Mouse (Mus musculus): Measurements from ENCODE around the gene BC030867. TPM values are rescaled to one million over a fixed set of nuclear protein-coding genes. Genes with fewer than 3 reads are reported as not detected.
"Not testable (repeated sequence)": the region's sequence is repeated elsewhere in the genome, so short reads cannot be mapped to it uniquely, and the experiment has no call there.

The BC030867 gene
- polyA plus RNA-seq, 1 experiment from 2014 or later: 18.7 TPM

- not testable (repeated sequence) for H3K4me3 ChIP-seq (ENCODE audit: low read length); H3K27ac ChIP-seq (ENCODE audit: low read length); H3K9me3 ChIP-seq (ENCODE audit: control insufficient read depth, low read length); ATAC-seq (ENCODE audit: low read depth); H3K36me3 ChIP-seq (ENCODE audit: control insufficient read depth, insufficient read depth, low read length); H3K27me3 ChIP-seq (ENCODE audit: control insufficient read depth, insufficient read depth, low read depth, low read length); H3K9ac ChIP-seq (ENCODE audit: low read length); H3K4me2 ChIP-seq (ENCODE audit: low read depth, low read length)
- H3K4me1 ChIP-seq (replicated peaks; ENCODE audit: control insufficient read depth, insufficient read depth, low read length): peaks cover 11% of the 10 kb centered on the region; the same call in 1 of the 2 replicates
- 71% methylated on average over 6 of the region's 6 CpGs for WGBS
These were observed 31.6 kb downstream of the BC030867 start for GRCm38 (mm10) chr11:102280267-102280666.

GRCm38 (mm10) chr11:102283922-102284321 lies 35.2 kb downstream of the BC030867 start:
- peak overlapping the region; percentile 61 for H3K4me2 ChIP-seq (ENCODE audit: low read depth, low read length)
- peak overlapping the region; percentile 61 for H3K9ac ChIP-seq (ENCODE audit: low read length)
- no peaks in the 10 kb centered on the region for H3K27me3 ChIP-seq (ENCODE audit: control insufficient read depth, insufficient read depth, low read depth, low read length)
- WGBS: 79% methylated on average over 6 of the region's 6 CpGs
- H3K4me1 ChIP-seq (replicated peaks; ENCODE audit: control insufficient read depth, insufficient read depth, low read length): peaks cover 12% of the 10 kb centered on the region
- peaks cover 4% of the 10 kb centered on the region for H3K36me3 ChIP-seq (ENCODE audit: control insufficient read depth, insufficient read depth, low read length)
- ATAC-seq (ENCODE audit: low read depth): no peak
- peak overlapping the region; percentile 71 for H3K4me3 ChIP-seq (ENCODE audit: low read length)
- H3K9me3 ChIP-seq (ENCODE audit: control insufficient read depth, low read length): no peaks in the 10 kb centered on the region
- peak overlapping the region; percentile 67 for H3K27ac ChIP-seq (ENCODE audit: low read length)

GRCm38 (mm10) chr11:102284501-102285094 lies 35.9 kb downstream of the BC030867 start, which contains the start of gene Tmub2:
Gene Tmub2, plus strand, starts transcription at chr11:102284931.
- H3K27me3 ChIP-seq (ENCODE audit: control insufficient read depth, insufficient read depth, low read depth, low read length): no peaks in the 10 kb centered on the region
- H3K27ac ChIP-seq (ENCODE audit: low read length): peak within 1 kb of the TSS; percentile 88
- peak within 1 kb of the TSS; percentile 80 for H3K9ac ChIP-seq (ENCODE audit: low read length)
- peak within 1 kb of the TSS; percentile 61 for H3K4me2 ChIP-seq (ENCODE audit: low read depth, low read length)
- peaks cover 4% of the 10 kb centered on the region for H3K36me3 ChIP-seq (ENCODE audit: control insufficient read depth, insufficient read depth, low read length)
- peak within 1 kb of the TSS; percentile 71 for H3K4me3 ChIP-seq (ENCODE audit: low read length)
- H3K9me3 ChIP-seq (ENCODE audit: control insufficient read depth, low read length): no peaks in the 10 kb centered on the region
- WGBS: under 1% methylated on average over 32 of the region's 32 CpGs
- H3K4me1 ChIP-seq (replicated peaks; ENCODE audit: control insufficient read depth, insufficient read depth, low read length): peaks cover 12% of the 10 kb centered on the region
- ATAC-seq (ENCODE audit: low read depth): peak; percentile 95

- Histone ChIP-seq H3K36me3 (ENCODE audit: control insufficient read depth, insufficient read depth, low read length) (peaks cover 4% of the 10 kb centered on the region), H3K9me3 (ENCODE audit: control insufficient read depth, low read length) (no peaks in the 10 kb centered on the region), H3K4me1 (replicated peaks; ENCODE audit: control insufficient read depth, insufficient read depth, low read length) (peaks cover 12% of the 10 kb centered on the region), H3K4me3 (ENCODE audit: low read length) (peak overlapping the region; percentile 71), H3K4me2 (ENCODE audit: low read depth, low read length) (peak overlapping the region; percentile 61), H3K27ac (ENCODE audit: low read length) (peak overlapping the region; percentile 88), H3K27me3 (ENCODE audit: control insufficient read depth, insufficient read depth, low read depth, low read length) (no peaks in the 10 kb centered on the region), H3K9ac (ENCODE audit: low read length) (peak overlapping the region; percentile 80)
- 3% methylated on average over 30 of the region's 31 CpGs for WGBS
- peak; percentile 68 for ATAC-seq (ENCODE audit: low read depth)
These were observed 36.6 kb downstream of the BC030867 start for GRCm38 (mm10) chr11:102285095-102285834.

- peaks cover 24% of the 10 kb centered on the region for H3K36me3 ChIP-seq (ENCODE audit: control insufficient read depth, insufficient read depth, low read length)
- no peak overlapping the region for H3K27ac ChIP-seq (ENCODE audit: low read length)
- H3K4me1 ChIP-seq (replicated peaks; ENCODE audit: control insufficient read depth, insufficient read depth, low read length): peaks cover 12% of the 10 kb centered on the region
- 83% methylated on average over 8 of the region's 8 CpGs for WGBS
- no peaks in the 10 kb centered on the region for H3K9me3 ChIP-seq (ENCODE audit: control insufficient read depth, low read length)
- H3K9ac ChIP-seq (ENCODE audit: low read length): no peak overlapping the region
- H3K4me3 ChIP-seq (ENCODE audit: low read length): no peak overlapping the region
- no peak for ATAC-seq (ENCODE audit: low read depth)
- no peak overlapping the region for H3K4me2 ChIP-seq (ENCODE audit: low read depth, low read length)
- H3K27me3 ChIP-seq (ENCODE audit: control insufficient read depth, insufficient read depth, low read depth, low read length): no peaks in the 10 kb centered on the region
These were observed 38.8 kb downstream of the BC030867 start for GRCm38 (mm10) chr11:102287485-102287884.

GRCm38 (mm10) chr11:102288027-102288804 lies 39.5 kb downstream of the BC030867 start:
- Histone ChIP-seq H3K27me3 (ENCODE audit: control insufficient read depth, insufficient read depth, low read depth, low read length) (no peaks in the 10 kb centered on the region), H3K9ac (ENCODE audit: low read length) (no peak overlapping the region), H3K36me3 (ENCODE audit: control insufficient read depth, insufficient read depth, low read length) (peaks cover 31% of the 10 kb centered on the region), H3K4me3 (ENCODE audit: low read length) (no peak overlapping the region), H3K9me3 (ENCODE audit: control insufficient read depth, low read length) (no peaks in the 10 kb centered on the region), H3K27ac (ENCODE audit: low read length) (no peak overlapping the region), H3K4me2 (ENCODE audit: low read depth, low read length) (no peak overlapping the region), H3K4me1 (replicated peaks; ENCODE audit: control insufficient read depth, insufficient read depth, low read length) (peaks cover 12% of the 10 kb centered on the region)
- WGBS: 82% methylated on average over 8 of the region's 8 CpGs
- no peak for ATAC-seq (ENCODE audit: low read depth)

- H3K9ac ChIP-seq (ENCODE audit: low read length): no peak overlapping the region
- H3K4me1 ChIP-seq (replicated peaks; ENCODE audit: control insufficient read depth, insufficient read depth, low read length): peaks cover 12% of the 10 kb centered on the region
- H3K27me3 ChIP-seq (ENCODE audit: control insufficient read depth, insufficient read depth, low read depth, low read length): no peaks in the 10 kb centered on the region
- H3K36me3 ChIP-seq (ENCODE audit: control insufficient read depth, insufficient read depth, low read length): peaks cover 31% of the 10 kb centered on the region
- 66% methylated on average over 2 of the region's 2 CpGs for WGBS
- H3K4me3 ChIP-seq (ENCODE audit: low read length): no peak overlapping the region
- no peaks in the 10 kb centered on the region for H3K9me3 ChIP-seq (ENCODE audit: control insufficient read depth, low read length)
- no peak for ATAC-seq (ENCODE audit: low read depth)
- no peak overlapping the region for H3K27ac ChIP-seq (ENCODE audit: low read length)
- no peak overlapping the region for H3K4me2 ChIP-seq (ENCODE audit: low read depth, low read length)
These were observed 40.2 kb downstream of the BC030867 start for GRCm38 (mm10) chr11:102288913-102289312.

- no peak overlapping the region for H3K27ac ChIP-seq (ENCODE audit: low read length)
- H3K4me1 ChIP-seq (replicated peaks; ENCODE audit: control insufficient read depth, insufficient read depth, low read length): peaks cover 13% of the 10 kb centered on the region
- no peak overlapping the region for H3K4me2 ChIP-seq (ENCODE audit: low read depth, low read length)
- no peaks in the 10 kb centered on the region for H3K9me3 ChIP-seq (ENCODE audit: control insufficient read depth, low read length)
- no peak overlapping the region for H3K4me3 ChIP-seq (ENCODE audit: low read length)
- H3K9ac ChIP-seq (ENCODE audit: low read length): no peak overlapping the region
- H3K36me3 ChIP-seq (ENCODE audit: control insufficient read depth, insufficient read depth, low read length): peaks cover 31% of the 10 kb centered on the region
- no peak for ATAC-seq (ENCODE audit: low read depth)
- H3K27me3 ChIP-seq (ENCODE audit: control insufficient read depth, insufficient read depth, low read depth, low read length): no peaks in the 10 kb centered on the region
- 48% methylated on average over 6 of the region's 6 CpGs for WGBS
These were observed 40.9 kb downstream of the BC030867 start for GRCm38 (mm10) chr11:102289511-102290100.

GRCm38 (mm10) chr11:102290141-102290540 lies 41.5 kb downstream of the BC030867 start:
- H3K4me1 ChIP-seq (replicated peaks; ENCODE audit: control insufficient read depth, insufficient read depth, low read length): peaks cover 18% of the 10 kb centered on the region
- ATAC-seq (ENCODE audit: low read depth): no peak
- H3K4me3 ChIP-seq (ENCODE audit: low read length): no peak overlapping the region
- no peaks in the 10 kb centered on the region for H3K9me3 ChIP-seq (ENCODE audit: control insufficient read depth, low read length)
- H3K4me2 ChIP-seq (ENCODE audit: low read depth, low read length): no peak overlapping the region
- no peaks in the 10 kb centered on the region for H3K27me3 ChIP-seq (ENCODE audit: control insufficient read depth, insufficient read depth, low read depth, low read length)
- H3K27ac ChIP-seq (ENCODE audit: low read length): no peak overlapping the region
- H3K9ac ChIP-seq (ENCODE audit: low read length): no peak overlapping the region
- H3K36me3 ChIP-seq (ENCODE audit: control insufficient read depth, insufficient read depth, low read length): peaks cover 31% of the 10 kb centered on the region
- WGBS: 83% methylated on average over 4 of the region's 4 CpGs
